Mouse (Mus musculus) kidney, adult 9 months (tissue): ENCODE results near the gene Plaur.

Experiments used
- DNase-seq: peaks from one replicate; pipeline ENCODE4 v3.0.0; 2022

Gene Plaur

GRCm38 (mm10) chr7:24462388-24463319 is at the start of gene Plaur:
Gene Plaur (plus strand): TSS chr7:24462484.
- DNase-seq, result peak; percentile 47

DNA sequence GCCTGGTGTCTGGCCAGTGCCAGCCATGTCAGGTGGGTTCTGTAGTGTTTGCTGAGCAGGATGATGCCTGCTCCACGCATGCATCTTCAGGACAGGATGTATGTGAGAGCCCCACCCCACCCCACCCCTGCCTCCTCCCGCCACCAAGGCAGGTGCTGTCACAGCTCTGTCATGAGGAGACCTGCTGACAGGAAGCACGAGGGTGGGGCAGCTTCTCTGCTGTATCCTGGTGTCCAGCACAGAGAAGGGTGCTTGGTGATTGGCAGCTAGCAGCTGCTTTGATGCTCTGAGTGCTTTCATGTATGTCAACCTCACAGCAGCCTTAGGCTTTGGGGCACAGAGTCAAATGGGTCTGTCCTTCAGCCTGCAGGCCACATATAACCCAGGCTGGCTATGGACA is 48.7 kb upstream of the Plaur start:
- DNase-seq, result no peak

- no peak for DNase-seq
Measured at GRCm38 (mm10) chr7:24415261-24415660, 47.0 kb upstream of the Plaur start.

DNA sequence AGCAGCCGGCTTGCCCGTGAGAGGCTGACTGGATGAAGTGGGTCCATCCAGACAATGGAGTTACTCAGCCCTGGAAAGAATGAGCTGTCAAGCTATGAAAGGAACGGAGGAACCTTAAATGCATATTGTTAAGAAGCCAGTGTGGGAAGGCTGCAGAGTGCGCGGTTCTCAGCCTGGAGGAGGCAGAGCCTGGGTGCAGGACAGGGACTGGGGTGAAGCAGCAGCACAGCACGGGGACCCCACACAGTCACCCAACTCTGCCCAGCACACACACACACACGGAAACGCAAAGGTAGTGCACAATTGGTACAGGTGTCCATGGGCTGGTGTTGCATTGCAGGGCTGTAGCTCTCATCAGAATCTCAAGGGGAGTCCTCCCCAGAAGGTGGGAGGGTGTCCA is 42.7 kb upstream of the Plaur start:
- DNase-seq, result no peak

- no peak for DNase-seq
Measured at GRCm38 (mm10) chr7:24421648-24422047, 40.6 kb upstream of the Plaur start.

GRCm38 (mm10) chr7:24422251-24422650 is 40.0 kb upstream of the Plaur start:
- DNase-seq, result no peak

DNA sequence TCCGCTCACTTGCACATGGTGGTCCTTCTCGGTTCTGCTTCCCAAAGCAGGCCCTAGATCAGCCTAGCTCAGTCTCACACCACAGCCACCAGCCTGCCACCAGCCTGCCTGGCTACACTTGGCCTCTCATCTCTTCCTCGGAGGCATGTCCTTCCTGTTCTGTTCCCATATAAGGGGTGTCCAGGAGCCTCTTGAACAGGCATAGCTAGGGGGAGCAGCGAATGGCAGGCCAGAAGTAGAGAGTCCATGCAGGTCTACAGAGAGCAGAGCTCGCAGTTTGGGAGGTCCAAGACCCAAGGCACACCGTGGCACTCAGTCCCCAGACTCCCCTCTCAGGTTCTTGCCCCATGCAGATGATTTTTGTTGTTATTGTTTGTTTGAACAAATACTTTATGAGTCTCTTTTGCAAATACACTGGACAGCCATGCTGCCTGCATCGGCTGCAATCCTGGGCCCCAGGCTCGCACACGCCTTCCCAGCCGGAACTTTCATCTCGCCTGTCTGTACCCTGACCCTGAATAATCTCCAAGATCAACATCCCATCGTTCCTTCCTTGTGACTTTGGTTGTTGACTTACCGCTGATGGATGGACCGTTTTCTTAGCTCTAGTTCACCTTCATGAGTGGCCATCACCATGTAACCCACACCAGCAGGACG is 39.0 kb upstream of the Plaur start:
- DNase-seq, result no peak

DNA sequence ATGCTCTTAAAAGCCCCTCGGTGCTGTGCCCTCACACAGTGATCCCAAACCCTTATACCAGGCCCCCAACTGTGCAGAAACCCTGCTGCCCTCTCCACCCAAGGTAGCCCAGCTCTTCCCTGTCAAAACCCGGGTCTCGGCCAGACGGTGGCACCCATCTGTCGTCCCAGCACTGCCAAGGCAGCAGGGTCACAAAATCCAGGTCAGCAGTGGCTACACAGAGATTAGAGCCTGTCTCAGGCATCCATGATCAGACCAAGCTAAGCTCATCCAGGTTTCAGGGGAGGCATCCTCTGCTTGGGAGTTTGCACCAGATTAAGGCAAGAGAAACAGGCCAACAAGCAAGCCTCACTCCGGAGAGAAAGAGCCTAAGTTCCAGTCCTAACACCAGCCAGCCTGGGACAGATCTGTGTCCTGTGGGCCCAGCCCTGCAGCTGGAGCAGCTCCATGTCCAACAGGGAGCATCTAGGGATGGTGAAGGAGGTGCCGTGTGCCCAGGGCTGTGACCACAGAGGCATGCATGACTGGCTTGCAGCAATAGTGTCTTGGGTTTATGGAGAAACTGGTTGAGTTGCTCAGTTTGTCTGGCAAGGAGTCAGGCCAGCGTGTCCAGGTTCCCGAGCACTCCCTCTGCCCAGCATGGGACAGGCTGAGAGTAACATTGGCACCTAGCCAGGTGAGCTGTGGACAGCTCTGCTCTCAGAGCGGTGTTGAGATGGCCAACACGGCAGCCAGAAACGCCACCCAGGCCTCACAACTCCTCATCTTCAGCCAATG is 38.1 kb upstream of the Plaur start:
- DNase-seq, result no peak

- DNase-seq, result no peak
Measured at GRCm38 (mm10) chr7:24425919-24426318, 36.4 kb upstream of the Plaur start.

DNA sequence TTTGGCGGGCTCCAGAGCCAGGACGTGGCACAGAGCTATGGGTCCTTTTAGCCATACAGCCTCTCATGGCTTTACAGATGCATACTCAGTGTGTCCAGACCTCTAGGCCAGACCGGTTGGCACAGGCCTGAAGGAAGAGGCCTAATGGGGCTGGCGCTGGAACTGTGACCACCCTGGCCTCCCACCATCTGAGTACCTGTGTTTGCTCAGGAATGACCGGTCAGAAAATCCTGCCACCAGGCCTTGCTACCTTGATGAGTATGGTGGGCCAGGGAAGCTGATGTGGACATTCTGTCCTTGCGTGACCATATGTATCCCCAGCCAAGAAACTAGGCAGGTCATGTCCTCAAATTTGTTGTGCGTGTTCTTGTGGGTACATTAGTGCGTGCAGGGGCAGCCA is 35.1 kb upstream of the Plaur start:
- no peak for DNase-seq

DNA sequence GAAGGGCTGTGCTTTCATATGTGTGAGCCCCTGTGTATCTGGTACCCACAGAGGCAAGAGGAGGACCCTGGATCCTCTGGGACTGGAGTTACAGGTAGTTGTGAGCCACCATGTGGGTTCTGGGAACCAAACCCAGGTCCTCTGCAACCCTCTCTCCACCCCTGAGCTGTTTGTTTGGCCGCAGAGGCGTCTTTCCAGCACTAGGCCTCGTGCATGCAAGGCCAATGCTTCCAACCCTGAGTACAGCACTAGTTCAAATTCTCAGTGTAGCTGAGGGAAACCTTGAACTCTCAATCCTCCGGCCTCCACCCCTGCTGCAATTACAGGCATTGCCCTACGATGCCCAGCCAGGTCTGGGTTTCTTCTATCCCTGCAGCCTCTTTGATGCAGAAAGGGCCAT is 33.6 kb upstream of the Plaur start:
- no peak for DNase-seq

DNA sequence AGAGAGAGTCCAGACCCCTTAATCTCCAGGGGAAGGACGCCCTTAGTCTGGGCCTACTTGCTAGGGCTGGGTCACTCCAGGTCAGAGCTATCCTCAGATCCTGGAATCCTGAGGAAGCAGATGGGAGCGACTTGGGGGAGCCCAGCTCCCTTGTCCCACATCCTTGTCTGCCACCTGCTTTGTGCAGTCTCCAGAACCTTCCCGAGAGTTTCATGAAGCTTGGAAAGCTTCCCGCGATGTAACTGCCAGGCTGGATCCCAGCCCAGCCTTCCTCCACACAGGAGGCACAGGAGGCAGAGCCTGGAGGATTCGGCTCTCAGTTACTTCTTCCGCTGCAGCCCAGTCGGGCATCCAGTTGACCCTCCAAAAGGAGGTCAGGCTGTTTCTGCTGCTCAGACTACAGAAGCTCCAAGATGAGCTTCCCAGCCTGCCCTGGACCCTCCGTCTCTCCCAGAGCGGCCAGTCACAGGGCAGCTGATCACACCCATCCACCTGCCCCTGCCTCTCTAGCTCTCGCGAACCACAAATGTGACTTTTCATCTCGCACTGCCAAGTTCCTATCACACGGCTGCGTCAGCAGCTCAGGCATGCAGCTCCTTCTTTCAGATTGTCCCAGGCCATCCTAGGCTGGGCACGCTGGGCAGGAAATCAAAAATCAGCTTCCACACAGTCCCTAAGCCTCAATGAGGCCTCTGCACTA is 32.7 kb upstream of the Plaur start:
- DNase-seq, result no peak

GRCm38 (mm10) chr7:24430551-24431345 is 31.5 kb upstream of the Plaur start:
- no peak for DNase-seq

DNA sequence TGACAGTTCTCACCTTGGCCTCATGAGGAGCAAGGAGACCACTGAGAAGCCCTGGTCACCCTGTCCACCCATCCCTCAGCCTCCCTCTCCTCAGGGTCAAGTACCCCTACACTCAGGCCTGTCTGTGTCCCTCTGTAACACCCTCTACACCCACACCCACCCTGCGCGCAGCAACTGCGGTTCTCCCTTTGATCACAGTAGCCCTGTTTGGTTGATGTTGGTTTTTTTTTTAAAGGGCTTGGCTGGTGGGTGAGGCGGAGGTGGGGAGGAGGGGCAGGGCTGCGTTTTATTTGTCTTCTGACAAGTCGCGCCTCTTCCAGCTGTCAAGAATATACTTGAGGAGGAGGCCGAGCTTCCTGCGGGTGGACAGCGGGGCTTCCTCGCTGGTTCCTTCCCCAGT is 30.6 kb upstream of the Plaur start:
- DNase-seq, result no peak

- DNase-seq, result no peak
Measured at GRCm38 (mm10) chr7:24435305-24435704, 27.0 kb upstream of the Plaur start.

- no peak for DNase-seq
Measured at GRCm38 (mm10) chr7:24437981-24438380, 24.3 kb upstream of the Plaur start.

DNA sequence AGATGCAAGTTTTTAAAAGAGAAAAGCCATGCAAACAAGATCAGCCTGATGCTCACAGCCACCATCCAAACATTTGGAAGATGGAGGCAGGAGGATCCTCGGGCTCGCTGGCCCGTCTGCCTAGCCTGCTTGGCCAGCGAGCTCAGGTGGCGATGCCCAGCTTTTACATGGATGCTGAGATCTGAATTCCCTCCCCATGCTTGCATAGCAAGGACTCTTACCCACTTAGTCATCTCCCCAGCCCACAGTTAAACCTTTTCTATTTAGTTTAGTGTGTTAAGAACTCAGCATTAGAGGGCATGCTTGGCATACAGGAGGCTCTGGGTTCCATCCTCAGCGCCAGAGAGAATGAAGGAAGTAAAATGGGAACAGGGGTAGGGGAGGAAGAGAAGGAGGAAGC is 23.1 kb upstream of the Plaur start:
- DNase-seq, result no peak

- no peak for DNase-seq
Measured at GRCm38 (mm10) chr7:24439891-24440290, 22.4 kb upstream of the Plaur start.

DNA sequence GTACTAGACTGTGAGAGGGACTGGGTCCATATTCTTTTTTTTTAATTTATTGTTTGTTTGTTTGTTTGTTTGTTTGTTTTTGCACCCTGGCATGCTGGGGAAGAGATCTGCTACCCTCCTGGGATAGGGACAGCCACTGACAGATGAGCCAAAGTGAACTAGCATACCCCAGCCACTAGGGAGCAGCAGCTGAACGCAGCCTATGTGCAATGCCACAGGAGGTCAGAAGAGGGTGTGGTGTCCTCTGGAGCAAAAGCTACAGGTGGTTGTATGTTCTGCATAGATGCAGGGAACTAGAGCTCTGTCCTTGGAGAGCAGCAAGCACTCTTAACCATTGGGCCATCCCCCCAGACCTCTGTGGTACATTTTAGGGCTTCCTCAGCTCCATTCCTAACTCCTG is 20.5 kb upstream of the Plaur start:
- peak; percentile 76 for DNase-seq

DNA sequence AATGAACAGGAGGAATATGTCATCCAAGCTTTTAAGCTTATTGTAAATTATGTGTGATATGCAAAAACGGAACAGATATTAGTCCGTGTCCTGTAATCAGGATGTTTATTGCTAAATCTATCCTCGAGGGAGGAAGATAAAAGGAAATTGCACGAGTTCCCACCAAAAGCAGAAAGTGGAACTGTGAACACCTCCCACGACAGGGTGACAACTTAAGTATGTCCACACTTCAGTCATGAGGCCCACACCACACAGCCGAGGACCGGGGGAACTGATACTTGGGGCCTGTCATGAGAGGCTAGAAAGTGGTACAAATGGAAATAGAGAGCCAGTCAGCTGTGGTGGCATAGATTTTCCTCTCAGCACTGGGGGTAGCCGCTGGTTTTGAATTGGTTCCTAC is 20.0 kb upstream of the Plaur start:
- no peak for DNase-seq

- no peak for DNase-seq
Measured at GRCm38 (mm10) chr7:24445266-24445926, 16.9 kb upstream of the Plaur start.
